Mouse (Mus musculus) CD4-positive helper T cell, adult 2 months (primary cell): ENCODE results near the gene Naf1.

ENCODE experiments used
- DNase-seq: peaks from one replicate; pipeline ENCODE4 v3.0.0-alpha.2; 2012; ENCODE audit warnings: low read depth, missing footprints, low spot score

Gene Naf1

DNA sequence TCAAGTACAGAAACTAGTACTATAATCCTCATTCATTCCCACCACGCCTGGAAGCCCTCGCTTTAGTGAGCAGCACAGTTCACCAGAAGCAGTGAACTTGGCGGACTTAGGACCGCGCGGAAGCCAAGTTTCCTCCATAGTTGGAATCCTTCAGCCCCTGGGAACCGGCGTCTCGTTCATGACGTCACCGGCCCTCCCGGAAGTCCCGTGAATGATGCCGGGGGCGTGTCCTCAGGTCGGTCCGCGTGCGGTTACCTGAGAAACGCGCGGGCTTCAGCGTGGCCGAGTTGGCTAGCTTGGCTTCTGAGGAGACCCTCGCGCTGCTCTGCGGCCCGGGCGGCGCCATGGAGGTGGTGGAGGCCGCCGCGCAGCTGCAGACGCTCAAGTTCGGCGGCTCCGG, at the start of gene Naf1:
Gene Naf1, plus strand, starts transcription at position 195 of the 400 bp plus-strand sequence.
- DNase-seq: peak; percentile 93

DNA sequence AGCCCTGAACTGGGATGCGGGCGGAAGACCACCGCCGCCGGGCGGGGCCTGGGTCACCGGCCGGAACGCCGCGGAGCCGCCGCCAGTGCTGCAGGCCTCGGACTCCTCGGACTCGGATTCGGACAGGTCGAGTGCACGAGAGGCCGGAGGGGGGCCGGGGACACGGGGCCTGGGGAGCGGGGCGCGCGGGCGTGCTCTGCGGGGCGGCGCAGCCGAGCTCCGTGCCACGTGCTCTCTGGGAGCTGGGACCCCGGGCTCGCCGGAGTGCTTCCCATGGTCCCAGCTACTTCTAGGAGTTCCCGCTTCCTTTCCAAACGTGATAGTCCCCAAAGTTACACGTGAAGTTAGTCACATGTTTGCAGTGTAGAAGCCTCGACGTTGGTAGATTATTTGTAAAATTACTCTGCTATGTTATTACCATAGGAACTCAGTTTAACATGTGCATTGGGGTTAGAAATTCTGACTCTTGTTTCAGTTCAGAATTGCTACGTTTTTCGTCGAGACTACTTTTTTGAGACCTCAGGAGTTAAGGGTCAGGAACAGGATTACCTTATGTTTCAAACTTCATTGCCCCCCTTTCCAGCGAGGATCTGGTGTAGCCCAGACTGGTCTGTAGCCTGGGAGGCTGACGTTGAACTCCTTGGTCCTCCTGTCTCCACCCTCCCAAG, 1.0 kb downstream of the Naf1 start:
- peak; percentile 39 for DNase-seq

DNA sequence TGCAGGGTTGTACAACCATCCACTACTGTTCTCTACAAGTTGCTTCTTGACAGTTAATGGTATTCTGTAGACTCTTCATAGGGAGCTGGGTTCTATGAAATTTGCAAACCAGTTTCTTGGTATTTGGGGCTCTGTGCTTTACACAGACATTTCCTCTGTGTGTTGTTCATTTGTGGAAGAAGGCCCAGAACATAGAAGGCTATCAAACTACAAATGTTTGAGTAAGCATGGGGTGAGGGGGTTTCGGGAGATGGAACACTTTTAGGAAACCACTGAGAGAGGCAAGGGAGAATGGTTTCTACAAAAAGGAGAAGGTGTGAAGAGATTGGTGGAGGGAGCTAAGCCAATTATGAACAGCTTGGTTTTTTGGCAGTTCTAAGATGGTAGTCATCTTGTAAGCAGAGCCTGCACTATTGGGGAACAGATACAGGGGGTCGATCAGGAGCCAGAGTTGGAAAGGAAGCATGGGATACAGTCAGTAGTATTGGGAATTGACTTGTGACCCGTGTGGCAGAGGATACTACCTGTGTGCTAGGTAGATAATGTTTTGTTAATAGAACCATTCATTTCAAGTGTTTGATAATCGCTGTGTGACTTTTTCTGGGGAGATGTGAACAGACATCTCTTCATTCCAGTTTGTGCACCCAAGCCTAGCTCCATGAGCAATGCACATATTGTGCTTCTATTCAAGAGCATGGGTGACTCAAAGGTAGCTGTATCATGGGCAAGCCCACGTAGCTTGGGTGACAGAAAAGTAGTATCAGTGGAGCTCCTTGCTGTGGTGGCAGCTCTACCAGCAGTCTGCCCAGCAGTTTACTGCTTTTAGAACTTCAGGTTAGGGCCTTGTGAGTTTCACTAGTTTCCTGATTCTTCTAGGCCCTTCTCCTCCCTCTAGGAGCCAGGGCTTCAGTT, 1.8 kb downstream of the Naf1 start:
- peak; percentile 19 for DNase-seq

DNA sequence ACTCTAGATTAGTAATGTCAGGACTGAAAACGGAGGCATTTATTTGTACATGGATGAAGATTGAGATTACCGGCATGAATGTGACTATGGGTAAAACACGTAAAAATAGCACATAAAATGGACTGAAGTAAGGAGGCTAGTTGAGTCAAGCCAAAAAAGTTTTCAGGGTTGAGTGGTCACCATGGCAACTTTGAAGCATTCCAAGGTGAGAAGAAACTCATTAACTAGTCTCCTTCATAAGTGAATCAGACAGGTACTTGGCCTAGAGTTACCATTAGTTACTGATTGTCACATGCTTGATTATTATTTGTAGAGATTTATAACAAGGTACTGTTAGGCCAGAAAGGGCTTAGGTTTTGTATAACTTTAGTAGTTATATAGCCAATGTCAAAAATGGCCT, 3.7 kb downstream of the Naf1 start:
- DNase-seq: no peak

DNA sequence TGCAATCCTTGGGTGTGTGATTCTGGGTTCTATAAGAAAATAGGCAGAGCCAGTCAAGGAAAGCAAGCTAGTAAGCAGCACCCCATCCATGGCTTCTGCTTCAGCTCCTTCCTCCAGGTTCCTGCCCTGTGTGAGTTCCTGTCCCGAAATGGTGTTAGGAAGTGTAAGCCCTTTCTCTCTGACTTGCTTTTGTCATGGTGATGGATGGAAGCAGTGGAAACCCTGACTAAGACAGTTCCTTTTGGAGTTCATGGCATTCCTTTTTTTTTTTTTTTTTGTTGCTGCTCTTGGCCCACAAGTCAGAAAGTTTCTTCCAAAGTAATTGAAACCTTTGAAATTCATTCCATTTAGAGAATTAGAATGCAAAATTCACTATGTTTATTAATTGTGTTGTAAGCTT, 5.1 kb downstream of the Naf1 start:
- no peak for DNase-seq

DNA sequence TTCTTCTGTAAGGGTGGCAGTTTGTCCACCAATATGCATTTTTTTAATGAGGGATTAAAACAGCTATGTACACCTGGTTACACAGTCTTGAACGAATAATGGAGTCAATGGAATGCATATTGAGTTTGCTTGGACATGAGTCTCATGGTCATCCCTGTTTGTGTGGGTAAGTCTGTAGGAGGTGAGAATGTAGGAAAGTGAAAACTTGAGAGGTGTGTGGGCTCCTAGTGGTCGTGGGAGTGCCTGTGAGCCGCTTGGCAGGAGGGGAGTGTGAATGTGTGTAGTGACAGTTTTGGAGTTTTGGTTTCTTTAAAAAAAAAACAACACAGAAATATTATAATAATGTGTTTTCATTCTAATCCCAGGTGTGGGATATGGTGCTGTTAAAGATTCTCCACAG, 7.7 kb downstream of the Naf1 start:
- no peak for DNase-seq

DNA sequence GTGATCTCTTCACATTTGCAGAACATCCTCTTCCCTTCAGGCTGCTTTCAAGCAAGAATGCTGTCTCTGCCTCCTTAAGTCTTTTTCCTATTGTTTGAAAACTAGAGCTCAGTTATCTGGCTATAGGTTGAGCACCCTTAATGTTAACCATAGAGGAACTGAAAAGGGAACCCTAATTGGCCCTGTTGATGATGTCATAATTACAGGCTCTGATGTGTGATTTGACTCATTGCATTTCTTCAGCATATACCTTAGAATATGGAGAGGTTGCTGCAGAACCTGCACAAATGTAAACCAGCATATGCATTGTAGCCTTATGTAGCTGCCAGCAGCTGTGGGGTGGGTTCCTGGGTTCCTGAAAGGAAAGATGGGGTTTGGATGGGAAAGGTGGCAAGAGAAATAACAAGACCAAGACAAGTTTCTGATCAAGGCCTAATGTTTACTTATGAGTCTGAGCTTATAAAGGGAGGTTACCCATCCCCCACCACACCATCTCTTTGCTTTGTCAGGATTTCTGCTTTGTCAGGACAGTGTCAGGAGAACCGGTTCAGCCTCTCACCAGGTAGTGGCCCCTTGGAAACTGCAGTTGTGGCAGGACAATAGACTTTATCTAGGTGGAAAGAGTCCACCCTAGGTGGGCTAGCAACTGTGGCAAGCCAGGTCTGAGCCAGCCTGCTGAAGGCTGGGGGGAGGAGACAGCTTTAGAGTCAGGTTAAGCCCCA, 9.4 kb downstream of the Naf1 start:
- no peak for DNase-seq

DNA sequence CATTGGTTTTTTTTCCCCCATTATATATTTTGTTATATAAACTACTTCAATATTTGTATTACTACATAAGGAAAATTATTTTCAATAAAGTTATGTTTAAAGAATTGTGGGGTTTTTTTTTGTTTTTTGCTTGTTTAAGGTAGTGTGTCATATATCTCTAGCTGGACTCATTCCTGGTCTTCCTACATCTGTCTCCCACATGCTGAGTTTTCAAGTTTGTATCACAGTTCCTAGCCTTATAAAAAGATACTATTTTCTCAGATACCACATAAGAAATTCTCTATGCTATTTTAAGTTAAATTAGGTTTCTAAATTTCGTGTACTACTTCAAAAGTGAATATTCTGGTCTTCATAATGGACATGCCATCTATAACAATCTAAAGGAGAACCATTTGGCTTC, 23.8 kb downstream of the Naf1 start:
- DNase-seq: no peak

DNA sequence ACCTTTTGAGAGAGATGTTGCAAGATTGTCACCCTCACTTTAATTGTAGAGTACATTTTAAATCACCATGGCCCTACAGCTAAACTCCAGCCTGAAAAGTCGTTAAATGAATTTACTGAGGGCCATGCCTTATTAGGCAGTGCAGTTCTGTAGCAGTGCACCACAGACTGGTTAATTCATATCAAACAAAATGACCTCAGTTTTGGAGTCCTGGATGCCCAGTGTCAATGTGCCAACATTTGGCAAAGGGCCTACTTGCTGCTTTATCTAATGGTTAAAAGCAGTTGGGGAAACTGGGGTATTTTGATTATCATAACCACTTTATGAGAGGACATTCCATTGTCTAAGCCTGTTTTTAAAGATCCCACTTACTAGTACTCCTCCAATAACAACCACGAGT, 31.9 kb downstream of the Naf1 start:
- DNase-seq: no peak

DNA sequence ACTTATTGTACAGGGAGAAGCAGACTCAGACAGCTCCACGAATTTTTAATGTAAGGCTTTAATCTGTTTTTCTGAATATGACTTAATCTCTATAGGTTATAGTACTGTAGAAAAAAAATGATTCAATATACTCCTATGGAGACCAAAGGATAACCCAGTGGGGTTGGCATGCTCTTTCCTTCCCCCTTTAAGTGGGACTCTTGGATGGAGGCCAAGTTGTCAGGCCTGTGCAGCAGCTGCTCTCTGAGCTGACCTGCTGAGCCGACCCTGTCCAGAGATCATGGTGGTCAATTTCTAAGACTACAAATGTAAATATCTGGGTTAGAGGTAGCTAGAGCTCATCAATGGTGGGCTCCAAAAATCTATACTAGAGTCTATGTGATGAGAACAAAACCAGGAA, 45.0 kb downstream of the Naf1 start:
- no peak for DNase-seq

DNA sequence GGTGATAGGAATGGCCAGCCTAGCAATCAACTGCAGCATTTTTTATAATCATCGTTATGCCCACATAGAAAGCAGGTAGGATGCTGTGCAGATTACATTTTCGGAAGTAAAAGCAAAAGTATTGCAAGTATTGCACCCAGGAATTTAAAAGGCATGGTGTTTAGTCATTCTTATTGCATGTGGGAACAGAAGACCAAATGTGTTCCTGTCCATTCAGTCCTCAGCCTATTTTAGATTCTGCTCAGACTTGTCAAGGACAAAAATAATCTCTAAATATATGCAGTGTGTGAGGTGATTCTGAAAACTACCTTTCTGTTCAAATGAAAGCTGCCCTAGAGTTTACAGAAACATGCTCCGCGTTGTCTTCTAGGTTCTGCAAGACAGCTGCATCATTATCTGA, 45.5 kb downstream of the Naf1 start:
- no peak for DNase-seq

DNA sequence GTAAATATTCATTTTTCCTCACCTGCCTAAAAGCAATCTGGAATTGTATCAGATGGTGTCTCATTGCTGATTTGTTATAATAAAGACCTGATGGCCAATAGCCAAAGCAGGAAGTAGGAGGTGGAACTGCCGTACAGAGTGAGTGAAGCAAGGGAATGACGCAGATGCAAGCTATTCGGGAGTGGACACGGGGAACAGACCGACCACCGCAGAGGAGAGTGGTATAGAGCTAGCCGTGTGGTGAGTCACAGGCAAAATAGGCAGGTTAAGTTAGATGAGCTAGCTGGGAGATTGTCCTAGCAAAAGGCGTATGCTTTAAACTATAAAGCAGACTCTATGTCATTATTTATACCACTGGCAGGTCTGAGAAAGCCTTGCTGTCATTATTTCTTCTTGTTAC, 46.1 kb downstream of the Naf1 start:
- DNase-seq: no peak

DNA sequence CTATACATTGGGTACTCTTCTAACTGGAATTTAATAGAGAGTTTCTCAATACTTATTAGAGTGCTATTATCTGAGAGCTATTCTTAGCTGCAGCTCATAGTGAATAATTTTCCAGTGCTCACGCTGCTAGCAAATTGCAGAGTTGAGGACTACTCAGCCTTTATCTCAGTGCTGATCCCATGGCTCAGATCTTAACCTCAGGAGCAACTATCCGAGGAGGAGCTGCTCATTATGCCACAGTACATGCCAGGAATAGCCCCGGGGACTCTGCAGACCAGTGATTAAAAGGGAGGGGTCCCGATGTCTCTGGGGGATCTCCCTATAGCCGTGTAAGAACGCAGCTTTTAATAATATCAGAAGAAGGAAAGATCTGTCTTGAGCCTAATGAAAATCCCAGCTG, 50.7 kb downstream of the Naf1 start:
- no peak for DNase-seq

DNA sequence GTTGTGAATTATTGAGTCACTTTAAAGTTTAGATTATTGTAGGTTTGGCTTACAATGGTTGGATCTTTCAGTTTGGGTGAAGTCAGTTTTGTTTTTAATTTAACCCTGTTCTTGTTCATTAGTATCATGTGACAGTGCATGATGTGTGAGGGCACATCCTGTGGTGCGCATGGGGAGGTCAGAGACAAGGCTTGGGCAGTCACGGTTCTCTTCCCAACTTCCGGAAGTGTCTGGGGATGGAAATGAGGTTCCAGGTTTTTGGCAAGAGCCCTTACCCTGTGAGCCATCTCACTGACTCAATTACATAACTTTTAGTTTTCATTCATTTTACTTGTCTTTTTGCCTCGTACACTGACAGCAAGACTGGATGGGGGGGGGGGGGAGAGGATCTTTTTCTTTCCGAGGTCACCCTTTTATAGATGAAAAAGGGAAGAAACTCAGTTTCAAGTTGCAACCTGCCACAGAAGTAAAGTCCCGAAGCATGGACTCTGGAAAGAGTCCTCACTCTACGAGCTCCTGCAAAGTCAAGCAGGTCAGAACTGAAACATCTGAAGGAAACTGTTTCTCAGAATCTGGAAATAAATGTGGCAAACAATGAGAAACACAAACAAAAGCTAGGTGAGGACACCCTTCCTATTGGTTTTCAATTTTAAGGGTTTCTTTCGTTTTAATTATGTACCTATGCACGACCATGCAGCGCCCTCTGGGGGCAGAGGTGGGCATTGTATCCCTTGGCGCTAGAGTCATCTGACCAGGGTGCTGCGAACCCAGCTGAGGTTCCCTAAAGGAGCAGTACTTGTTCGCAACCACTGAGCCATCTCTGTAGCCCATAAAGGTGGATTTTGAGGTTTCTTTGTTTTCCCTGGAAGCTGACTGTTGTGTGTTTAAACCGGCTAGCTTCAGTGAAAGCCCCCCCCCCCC, 53.9 kb downstream of the Naf1 start:
- peak; percentile 15 for DNase-seq

DNA sequence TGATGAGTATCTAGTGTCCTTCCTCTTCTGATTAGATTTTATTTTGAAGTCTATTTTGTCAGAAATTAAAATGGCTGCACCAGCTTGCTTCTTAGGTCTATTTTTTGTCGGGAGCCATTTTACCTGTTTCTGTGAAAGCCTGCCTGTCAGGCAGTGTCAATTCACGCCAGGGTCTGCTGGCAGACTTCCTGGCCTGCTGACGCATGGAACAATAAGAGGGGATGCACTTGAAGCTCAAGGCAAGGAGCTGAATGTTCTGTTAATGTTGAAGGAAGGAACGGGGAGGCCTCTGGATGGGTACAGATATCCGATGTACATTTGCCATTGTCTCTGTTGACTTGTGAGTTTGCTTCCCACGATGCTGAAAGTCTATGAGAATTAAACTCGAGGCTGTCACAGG, 56.0 kb downstream of the Naf1 start:
- no peak for DNase-seq

DNA sequence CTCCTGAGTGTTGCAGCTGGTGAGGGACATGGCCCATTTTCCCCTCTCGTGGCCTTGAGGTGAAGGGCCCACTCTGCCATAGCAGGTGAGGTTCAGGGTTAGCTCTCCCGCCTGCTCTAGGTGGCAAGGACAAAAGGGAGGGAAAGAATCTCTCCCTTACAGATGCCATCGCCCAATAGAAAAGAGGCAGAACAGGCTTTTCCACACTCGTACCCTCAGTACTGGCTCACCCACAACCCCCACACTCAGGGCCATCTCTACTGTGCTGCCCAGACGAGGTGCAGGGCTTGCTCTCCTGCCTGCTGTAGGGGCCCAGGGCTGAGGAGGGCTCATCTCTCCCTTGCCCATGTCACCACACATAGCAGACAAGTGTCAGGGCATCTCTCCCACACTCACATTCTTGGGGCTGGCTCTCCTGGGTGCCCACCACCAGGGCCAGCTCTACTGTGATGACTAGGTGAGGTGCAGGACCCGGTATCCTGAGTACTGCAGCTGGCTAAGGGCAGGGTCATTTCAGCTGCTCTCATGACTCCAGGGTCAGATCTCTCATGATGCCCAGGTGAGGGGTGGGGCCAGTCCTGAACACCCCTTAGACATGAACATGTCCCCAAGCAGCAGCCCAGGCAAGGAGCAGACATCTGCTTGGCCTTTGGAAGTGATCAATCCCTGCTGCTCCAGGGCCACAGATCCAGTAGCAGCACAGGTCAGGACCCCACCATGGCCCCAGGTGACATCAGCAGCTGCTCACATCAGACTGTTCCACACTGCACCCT, 57.9 kb downstream of the Naf1 start:
- no peak for DNase-seq

DNA sequence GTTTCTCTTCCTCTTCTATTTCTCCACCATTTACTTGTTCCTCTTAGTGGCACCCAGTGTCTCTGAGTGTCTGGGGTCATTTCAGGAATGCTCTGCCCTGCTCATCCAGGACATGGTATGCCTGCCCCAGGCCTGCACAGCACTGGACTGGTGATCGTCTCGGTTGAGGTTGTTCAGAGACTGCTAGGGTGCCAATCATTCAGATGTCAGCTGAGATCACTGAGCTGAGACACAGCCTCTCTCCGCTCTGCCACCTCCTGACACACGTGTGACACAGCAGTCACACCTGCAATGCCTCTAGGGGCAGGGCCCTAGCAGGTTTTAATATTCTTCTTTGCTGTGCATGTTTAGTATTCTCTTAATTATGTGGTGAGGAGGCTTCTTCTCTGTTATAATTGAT, 58.5 kb downstream of the Naf1 start:
- no peak for DNase-seq

DNA sequence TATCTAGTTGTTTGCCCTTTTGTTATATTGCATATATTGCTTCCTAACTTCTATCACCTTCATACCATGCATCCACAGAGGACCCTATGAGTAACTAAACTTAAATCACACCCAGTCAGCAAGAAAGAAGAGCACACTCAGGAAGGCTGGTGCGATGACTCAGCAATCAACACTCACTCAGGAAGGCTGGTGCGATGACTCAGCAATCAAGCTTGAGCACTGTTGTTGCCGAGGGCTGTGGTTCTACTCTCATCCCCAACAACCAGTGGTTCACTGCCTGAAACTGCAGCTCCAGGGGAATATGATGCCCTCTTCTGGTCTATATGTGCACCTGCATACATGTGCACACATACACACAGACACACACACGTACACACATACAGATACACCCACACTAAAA, 73.7 kb downstream of the Naf1 start:
- DNase-seq: no peak

DNA sequence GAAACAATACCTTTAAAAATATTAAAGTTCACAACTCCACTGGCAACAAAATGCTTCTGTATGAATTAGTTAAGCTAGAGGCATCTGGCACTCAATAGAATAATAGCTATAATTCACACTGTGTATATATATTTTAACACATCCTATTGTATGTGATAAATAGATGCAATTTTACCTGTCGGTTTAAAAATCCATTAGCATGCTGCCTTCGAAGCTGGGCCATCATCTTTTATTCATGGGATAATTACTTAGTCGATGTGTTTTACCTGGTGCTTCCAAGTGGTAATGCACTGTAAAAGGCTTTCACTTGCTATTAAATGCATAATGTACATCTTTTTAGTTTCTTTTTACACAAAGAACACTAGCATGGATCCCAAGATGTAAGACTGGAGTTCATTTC, 76.2 kb downstream of the Naf1 start:
- no peak for DNase-seq
